Mouse (Mus musculus) liver, adult 2 months (tissue): ENCODE data around the gene Myl6. TPM values are rescaled to one million over a fixed set of nuclear protein-coding genes. Genes with fewer than 3 reads are reported as not detected.

ENCODE experiments used
- DNase-seq: peaks from one replicate; pipeline ENCODE4 v3.0.0-alpha.2; 2011; ENCODE audit warnings: low read depth, low spot score; ENCODE audit errors: extremely low read depth
- H3K27ac ChIP-seq: fragments of 200-500 bp; replicated peaks from 2 replicates; pipeline ENCODE4 v1.5.1; 2012; ENCODE audit warnings: low read depth, mild to moderate bottlenecking, control low read depth, inconsistent platforms, low read length; ENCODE audit not compliant: insufficient read depth
- H3K27me3 ChIP-seq: fragments of 200-500 bp; 2 replicates; pipeline ENCODE4 v1.6.1; 2012; ENCODE audit warnings: mild to moderate bottlenecking, moderate library complexity, low read length, inconsistent platforms; ENCODE audit not compliant: control insufficient read depth, insufficient read depth
- H3K36me3 ChIP-seq: fragments of 200-500 bp; 2 replicates; pipeline ENCODE4 v1.6.1; 2012; ENCODE audit warnings: low read length, inconsistent platforms; ENCODE audit not compliant: control insufficient read depth, insufficient read depth
- H3K4me1 ChIP-seq: fragments of 200-500 bp; 2 replicates; pipeline ENCODE4 v1.6.1; 2011; ENCODE audit warnings: low read length; ENCODE audit not compliant: control insufficient read depth, insufficient read depth
- H3K4me3 ChIP-seq: fragments of 200-500 bp; 2 replicates; pipeline ENCODE4 v1.5.1; 2011; ENCODE audit warnings: low read depth, mild to moderate bottlenecking, control low read depth, low read length, moderate library complexity; ENCODE audit not compliant: insufficient read depth
- H3K79me2 ChIP-seq: fragments of 200-500 bp; 2 replicates; pipeline ENCODE4 v1.6.1; 2012; ENCODE audit warnings: inconsistent platforms, mild to moderate bottlenecking, low read length, moderate library complexity; ENCODE audit not compliant: control insufficient read depth, insufficient read depth
- H3K9ac ChIP-seq: fragments of 200-500 bp; 2 replicates; pipeline ENCODE4 v1.6.1; 2012; ENCODE audit warnings: low read depth, mild to moderate bottlenecking, control low read depth, inconsistent platforms, low read length
- CTCF ChIP-seq: fragments of 200-500 bp; IDR thresholded peaks from 2 replicates; pipeline ENCODE4 v1.5.1; 2011; ENCODE audit warnings: low read depth, low read length, control low read depth
- POLR2A ChIP-seq: fragments of 200-500 bp; IDR thresholded peaks from 2 replicates; pipeline ENCODE4 v1.6.1; 2011; ENCODE audit warnings: low read length, control low read depth; ENCODE audit not compliant: insufficient read depth; ENCODE audit errors: extremely low read depth
- WGBS: fragments of 180-500 bp; shearing (Covaris S2); methylation state at CpG from one replicate; pipeline ENCODE4 v1.1.7; 2018; 5-methylcytosine and 5-hydroxymethylcytosine counted together
- polyA plus RNA-seq: library from polyadenylated mRNA; depleted of rRNA; stranded (reverse); fragments of >200 nt; gene quantifications from 2 replicates; pipeline ENCODE4 v1.2.3, GENCODE M21; 2012
- total RNA-seq: library from RNA; depleted of rRNA; stranded (reverse); fragments of >200 nt; gene quantifications from 2 replicates; pipeline ENCODE4 v1.2.3, GENCODE M21; 2014

Gene Myl6
- total and polyA plus RNA-seq, 2 experiments = 556 to 575 TPM

DNA sequence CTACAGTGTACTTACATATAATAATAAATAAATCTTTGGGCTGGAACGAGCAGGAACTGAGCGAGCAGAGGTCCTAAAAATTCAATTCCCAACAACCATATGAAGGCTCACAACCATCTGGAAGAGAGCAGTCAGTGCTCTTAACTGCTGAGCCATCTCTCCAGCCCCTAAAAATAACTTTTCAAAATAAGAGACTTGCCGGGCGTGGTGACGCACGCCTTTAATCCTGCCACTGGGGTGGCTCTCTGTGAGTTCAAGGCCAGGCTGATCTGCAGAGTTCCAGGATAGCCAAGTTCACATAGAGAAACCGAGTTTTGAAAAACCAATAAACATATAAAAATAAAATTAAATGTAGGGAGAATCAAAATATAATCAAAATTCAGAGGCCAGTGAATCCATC is 7.6 kb downstream of the Myl6 start:
- H3K79me2 ChIP-seq = peaks cover under 1% of the 10 kb centered on the region; the same call in 1 of the 2 replicates
- H3K36me3 ChIP-seq = peaks cover 50% of the 10 kb centered on the region
- no peak overlapping the region for H3K9ac ChIP-seq
- WGBS = 90% methylated on average over 7 of the region's 7 CpGs
- no peaks in the 10 kb centered on the region for H3K27me3 ChIP-seq
- DNase-seq = no peak
- peaks cover 2% of the 10 kb centered on the region; the same call in 1 of the 2 replicates for H3K4me1 ChIP-seq
- no peak overlapping the region for H3K4me3 ChIP-seq
- H3K27ac ChIP-seq = no peak overlapping the region
- TF ChIP-seq POLR2A = no peak
- TF ChIP-seq CTCF = no peak

DNA sequence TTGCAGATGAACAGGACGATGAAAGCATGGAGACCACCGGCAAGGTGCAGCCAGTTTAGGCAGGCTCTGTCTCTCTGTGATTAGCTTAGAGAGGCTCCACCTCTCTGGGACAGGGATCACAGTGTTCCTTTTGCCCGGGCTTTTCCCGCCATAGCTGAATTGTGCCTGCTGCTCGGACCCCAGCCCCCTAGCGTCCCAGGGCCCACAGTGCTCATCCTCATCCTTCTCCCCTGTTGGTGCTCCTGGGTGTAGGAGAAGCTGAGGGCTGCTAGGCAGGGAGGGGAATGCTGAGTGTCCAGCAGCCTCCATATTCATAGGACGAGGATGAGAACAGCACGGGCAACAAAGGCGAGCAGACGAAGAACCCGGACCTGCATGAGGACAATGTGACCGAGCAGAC is 19.6 kb downstream of the Myl6 start:
- no peak overlapping the region for H3K4me3 ChIP-seq
- TF ChIP-seq CTCF (no peak), POLR2A (no peak)
- H3K27me3 ChIP-seq = no peaks in the 10 kb centered on the region
- no peak overlapping the region for H3K27ac ChIP-seq
- H3K9ac ChIP-seq = no peak overlapping the region
- H3K36me3 ChIP-seq = peaks cover 41% of the 10 kb centered on the region
- H3K79me2 ChIP-seq = no peaks in the 10 kb centered on the region
- WGBS = 93% methylated on average over 12 of the region's 12 CpGs
- DNase-seq = no peak
- no peaks in the 10 kb centered on the region for H3K4me1 ChIP-seq

DNA sequence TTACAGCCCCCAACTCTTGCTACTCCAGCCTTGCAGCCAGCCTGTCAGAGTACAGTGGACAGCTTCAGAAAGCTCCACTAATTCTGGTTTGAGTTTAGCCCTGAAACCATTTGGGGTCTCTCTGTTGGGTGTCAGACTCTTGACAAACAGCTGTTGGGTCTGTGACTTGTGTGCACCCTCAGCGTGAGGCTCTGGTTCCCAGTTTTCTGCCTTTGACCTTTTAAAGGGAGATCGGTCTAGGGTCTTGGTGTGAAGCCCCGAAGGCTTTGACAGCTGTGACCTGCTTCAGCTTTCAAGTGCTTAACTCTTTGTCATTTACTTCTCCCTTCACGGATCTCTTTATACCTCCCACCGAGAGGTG is 33.7 kb downstream of the Myl6 start:
- no peak for DNase-seq
- Histone ChIP-seq H3K36me3 (peaks cover 29% of the 10 kb centered on the region), H3K9ac (peak overlapping the region; percentile 37), H3K4me1 (peaks cover 8% of the 10 kb centered on the region), H3K4me3 (peak overlapping the region; percentile 10; the same call in 1 of the 2 replicates), H3K27ac (no peak overlapping the region; the same call in 1 of the 2 replicates), H3K79me2 (peaks cover 9% of the 10 kb centered on the region; the same call in 1 of the 2 replicates), H3K27me3 (no peaks in the 10 kb centered on the region)
- WGBS = 7% methylated on average over 5 of the region's 5 CpGs
- TF ChIP-seq POLR2A (no peak), CTCF (no peak)

DNA sequence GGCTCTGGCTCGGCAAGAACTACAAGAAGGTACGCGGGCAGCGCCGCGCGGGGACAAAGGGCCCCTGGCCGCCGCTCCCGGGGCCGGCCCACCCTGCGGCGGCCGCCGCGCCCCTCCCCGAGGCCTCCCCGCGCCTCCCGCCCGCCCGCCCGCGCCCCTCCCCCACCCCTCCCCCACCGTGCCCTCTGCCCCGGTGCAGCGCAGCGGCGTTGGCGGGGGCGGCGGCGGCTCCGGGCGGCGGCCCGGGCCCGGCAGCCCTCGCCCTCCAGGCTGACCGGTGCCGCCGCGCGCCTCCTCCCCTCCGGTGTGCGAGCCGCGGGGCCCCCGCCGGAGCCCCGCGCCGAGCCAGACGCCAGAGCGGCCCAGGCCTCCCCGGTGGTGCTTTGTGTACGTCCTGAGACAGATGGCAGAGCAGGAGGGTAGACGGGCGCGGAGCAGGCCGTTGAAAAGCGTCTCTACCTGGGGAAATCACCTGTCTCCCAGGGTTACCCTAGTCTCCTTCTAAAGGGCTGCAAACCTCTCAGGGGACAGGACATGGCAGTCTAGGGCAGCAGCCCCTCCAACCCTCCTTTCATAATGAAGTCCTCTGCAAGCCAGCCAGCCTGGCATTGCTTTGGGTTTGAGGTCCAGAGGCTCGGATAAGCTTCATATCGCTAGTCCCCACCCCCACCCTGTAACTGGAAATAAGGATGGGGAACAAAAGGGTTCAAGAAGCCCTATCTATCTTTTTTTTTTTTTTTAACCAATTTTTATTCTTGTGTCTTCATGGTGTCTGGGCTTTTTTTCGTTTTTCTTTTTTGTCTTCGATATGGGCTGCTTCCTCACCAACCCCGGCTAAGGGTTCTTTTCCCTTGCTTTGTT is 34.3 kb downstream of the Myl6 start:
- no peak for TF ChIP-seq CTCF
- TF ChIP-seq POLR2A = no peak
- Histone ChIP-seq H3K36me3 (peaks cover 25% of the 10 kb centered on the region), H3K27me3 (no peaks in the 10 kb centered on the region), H3K27ac (peak overlapping the region; percentile 98), H3K4me3 (peak overlapping the region; percentile 81), H3K9ac (peak overlapping the region; percentile 99), H3K79me2 (peaks cover 9% of the 10 kb centered on the region; the same call in 1 of the 2 replicates), H3K4me1 (peaks cover 10% of the 10 kb centered on the region)
- peak; percentile 55 for DNase-seq
- WGBS = under 1% methylated on average over 46 of the region's 67 CpGs

DNA sequence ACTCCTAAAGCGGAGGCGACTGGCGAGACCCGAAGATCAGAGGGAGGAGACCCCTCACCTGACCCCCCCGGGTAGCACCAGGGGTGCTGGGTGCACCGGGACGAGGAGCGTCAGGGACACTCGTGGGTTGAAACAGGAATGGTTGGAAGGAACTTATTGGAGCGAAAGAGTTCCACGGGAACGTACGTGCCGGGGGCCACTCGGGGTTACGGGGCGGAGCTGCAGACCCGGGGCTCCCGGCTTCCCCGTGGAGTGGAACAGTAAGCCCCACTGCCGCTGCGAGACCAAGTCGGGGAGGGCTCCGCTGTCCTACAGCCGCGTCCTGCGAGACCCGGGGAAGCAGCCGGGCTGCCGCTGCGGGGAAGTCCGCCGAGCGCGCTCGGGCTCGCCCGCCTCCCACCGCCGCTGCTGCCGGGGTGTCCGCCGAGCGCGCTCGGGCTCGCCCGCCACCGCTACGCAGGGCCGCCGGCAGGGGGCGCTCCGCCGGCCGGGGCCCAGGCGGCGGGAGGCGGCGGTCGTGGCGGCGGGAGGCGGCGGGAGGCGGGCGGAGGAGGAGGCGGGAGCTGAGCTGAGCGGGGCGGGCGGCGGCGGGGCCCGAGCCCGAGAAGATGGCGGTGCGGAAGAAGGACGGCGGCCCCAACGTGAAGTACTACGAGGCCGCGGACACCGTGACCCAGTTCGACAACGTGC is 35.1 kb downstream of the Myl6 start, which contains the start of gene Smarcc2:
Gene Smarcc2, plus strand, starts transcription at position 530 of the 690 bp plus-strand sequence.
- Histone ChIP-seq H3K9ac (peak within 1 kb of the TSS; percentile 99), H3K79me2 (peaks cover 9% of the 10 kb centered on the region; the same call in 1 of the 2 replicates), H3K27ac (peak within 1 kb of the TSS; percentile 98), H3K4me3 (peak within 1 kb of the TSS; percentile 81), H3K4me1 (peaks cover 10% of the 10 kb centered on the region), H3K27me3 (no peaks in the 10 kb centered on the region), H3K36me3 (peaks cover 17% of the 10 kb centered on the region)
- TF ChIP-seq CTCF (peak; percentile 62; the same call in 1 of the 2 replicates), POLR2A (peak; percentile 41; the same call in 1 of the 2 replicates)
- DNase-seq = peak; percentile 39
- 2% methylated on average over 61 of the region's 86 CpGs for WGBS
